Mouse (Mus musculus): ENCODE data around the gene Pak4.

Gene Pak4

DNA sequence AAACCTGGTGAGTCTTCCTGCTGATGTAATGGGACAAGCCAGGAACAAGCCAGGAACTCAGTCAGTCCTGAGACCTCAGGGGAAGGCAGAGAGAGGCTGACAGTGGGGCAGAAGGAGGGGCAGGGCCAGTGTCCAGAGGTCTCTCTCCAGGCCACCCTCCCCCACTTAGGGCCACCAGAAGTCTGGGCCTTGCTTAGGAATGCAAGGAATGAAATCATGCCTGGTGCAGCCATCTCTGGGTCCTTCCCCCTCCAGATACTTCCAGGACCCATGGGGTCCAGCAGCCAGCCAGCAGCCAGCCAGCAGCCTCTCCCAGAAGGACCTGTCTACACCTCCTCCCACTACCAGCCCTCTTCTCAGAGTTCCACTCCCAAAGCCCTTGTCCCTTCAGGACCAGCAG is 10.3 kb downstream of the Pak4 start:
- DNase-seq (ENCODE audit: extremely low spot score): peak; percentile 61

DNA sequence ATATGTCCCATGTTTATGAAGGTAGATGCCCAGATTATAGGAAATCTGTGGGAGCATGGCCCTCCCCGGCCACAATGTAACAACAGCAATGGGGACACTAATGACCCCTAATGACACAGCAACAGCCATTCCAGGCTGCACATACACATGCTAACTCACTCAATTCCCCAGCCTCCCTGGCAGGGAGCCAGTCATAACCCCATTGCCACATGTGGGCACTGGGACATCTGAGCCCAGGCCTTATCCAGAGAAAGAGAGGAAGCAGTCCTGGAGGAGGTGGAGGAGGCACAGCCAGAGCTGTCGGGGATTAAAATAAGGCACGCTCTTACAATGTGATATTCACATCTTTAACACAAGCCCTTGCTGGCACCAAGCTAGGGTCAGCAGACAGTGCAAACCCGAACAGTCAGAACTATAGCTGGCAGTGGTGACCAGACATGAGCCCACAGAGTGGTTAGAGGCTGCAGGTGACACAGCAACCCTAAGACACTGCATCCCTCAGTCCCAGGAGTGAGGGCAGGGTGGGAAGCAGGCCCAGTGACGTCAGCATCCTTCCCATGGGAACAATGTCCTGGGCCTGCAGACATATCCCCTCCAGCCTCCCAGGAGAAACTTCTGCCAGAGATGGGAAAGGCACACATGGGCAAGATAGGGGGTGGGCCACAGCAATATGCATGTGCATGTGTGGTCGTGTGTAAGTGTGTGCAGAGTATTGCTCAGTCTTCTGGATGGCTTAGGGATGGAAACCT is 11.1 kb downstream of the Pak4 start:
- DNase-seq (ENCODE audit: extremely low spot score): no peak

DNA sequence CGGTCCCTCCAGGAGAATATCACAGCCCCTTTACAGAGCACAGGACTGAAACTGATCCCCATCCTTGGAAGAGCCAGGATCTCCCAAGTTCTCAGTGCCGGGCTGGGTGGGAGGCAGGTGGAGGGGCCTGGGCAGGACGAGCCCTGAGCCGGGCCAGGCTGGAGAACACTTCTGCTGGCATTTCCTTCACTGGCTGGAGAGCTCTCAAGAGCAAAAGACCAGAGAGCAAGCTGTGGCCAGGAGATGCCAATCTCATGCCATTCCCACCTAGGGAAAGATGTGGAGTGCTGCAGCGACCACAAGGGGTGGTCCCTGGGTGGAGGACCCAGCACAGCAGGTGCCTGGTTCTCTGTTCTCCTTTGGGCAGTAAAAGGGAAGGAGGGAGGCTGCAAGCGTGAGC is 13.0 kb downstream of the Pak4 start:
- no peak for DNase-seq (ENCODE audit: extremely low spot score)

DNA sequence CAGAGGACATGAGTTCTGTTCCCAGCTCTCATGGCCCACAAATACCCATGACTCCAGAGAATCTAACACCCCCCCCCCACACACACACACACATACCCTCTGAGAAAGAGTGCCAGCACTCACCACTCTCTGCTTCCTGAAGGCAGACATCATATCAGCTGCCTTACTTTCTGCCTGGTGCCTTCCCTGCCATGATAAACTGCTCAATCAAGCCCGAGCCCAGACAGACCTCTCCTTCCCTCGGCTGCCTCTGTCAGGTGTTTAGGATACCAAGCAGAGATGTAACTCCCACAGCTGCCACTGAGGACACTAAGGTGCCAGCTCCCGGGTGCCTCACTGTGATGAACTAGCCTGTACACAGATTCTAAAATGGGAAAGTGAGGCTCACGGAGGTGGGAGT is 13.5 kb downstream of the Pak4 start:
- no peak for DNase-seq (ENCODE audit: extremely low spot score)

DNA sequence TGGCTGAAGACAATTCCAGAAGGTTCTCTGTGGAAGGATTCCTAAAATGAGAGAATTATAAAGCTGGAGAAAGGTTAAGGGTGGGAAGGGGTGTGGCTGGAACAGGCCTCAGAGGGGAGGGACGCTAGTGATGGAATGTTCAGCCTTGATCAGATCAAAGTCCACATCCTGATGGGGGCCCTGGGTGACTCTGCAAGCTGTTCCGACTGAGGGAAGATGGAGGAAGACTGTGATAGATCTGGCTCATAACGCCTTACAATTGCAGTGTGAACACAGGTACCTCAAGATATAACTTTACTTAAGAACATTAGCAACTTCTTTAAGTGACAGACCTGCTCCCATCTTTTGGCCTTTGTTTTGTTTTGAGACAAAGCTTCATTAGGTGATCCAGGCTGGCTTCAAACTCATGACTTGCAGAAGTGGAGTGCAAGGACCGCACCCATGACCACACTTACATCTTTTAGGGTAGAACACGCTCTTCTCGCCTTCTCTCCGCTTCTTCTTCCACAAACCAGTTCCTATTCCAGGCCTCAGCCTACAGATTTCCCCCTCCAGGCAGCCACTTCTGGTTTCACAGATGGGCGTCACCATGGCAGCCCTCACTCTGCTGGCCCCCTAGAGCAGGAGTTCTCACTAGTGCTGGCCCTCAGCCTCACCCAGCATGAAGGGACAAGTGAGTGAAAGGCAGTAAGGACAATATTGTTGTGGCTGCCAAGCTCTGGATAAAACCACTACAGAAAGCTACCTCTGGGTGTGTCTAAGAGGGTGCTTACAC is 14.2 kb downstream of the Pak4 start:
- no peak for DNase-seq (ENCODE audit: extremely low spot score)

DNA sequence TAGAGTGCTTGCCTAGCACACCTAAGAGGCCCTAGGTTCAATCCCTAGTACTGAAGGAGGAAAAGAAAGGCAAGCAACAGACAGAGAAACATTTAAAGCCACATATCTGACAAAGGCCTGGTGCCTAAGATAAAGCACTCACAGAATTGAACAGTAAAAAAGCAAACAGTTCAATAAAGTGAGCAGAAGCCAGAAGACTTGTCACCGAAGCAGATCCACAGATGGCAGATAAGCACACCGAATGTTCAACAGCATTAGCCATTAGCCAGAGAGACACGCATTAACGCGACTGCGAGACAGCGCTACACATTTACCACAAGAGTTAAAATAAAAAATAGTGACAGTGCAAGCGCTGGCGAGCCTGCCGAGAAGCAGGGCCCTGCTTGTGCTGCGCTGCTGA is 15.1 kb downstream of the Pak4 start:
- DNase-seq (ENCODE audit: extremely low spot score): no peak

DNA sequence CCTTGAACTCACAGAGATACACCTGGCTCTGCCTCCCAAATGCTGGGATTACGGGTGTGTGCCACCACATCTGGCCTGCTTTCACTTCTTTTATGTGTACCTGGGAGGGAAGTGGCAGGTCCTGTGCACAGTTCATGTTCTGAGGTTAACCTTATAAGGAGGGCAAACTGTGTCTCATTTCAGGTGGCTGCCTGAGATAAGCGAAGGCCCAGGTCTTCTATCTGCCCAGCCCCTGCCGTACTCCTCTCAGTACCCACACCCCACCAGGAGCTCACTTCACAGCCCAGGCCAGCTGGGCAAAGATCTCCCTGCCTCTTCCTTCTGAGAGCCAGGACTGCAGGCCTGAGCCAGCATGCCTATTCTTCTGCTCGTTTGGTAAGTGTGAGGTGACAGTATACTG is 16.3 kb downstream of the Pak4 start:
- DNase-seq (ENCODE audit: extremely low spot score): no peak

DNA sequence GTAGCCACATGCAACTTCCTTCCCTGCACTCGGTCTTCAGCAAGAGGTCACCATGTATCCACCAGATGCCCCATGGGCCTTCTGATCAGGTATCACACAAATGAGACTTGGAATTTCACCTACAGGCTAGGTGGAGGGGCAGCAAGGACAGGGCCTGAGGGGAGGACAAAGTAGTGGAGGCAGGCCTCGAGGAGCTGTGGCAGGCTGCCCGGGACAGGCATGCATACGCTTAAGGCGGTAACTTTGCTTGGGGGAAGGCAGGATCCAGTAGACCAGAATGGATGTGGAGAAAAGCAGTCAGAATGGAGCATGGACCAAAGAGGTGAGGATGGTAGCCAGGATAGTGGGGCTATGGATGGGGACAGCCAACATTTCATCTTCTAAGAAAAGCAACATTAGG is 18.2 kb downstream of the Pak4 start:
- no peak for DNase-seq (ENCODE audit: extremely low spot score)

DNA sequence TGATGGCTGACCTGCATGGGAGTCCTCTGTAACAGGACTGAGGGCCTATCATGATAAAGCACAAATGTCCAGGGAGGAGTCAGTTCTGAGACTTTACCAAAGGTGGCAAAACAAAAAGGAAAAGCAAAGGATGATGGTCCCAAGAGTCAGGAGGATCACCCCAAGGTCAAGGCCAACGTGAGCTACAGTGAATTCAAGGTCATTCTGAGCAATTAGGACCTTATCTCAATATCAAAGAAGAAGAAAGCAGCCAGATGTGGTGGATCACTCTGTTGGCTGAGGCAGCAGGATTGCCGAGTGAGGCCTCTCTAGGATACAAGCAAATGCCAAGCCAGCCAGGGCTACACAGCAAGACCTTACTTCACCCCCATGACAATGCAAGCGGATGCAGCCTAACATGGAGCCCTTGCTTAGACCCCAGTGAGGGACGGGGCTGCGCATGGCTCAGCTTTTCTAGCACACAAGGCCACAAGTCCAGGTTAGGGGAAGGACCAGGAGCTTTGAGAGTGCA is 19.4 kb downstream of the Pak4 start:
- DNase-seq (ENCODE audit: extremely low spot score): no peak

DNA sequence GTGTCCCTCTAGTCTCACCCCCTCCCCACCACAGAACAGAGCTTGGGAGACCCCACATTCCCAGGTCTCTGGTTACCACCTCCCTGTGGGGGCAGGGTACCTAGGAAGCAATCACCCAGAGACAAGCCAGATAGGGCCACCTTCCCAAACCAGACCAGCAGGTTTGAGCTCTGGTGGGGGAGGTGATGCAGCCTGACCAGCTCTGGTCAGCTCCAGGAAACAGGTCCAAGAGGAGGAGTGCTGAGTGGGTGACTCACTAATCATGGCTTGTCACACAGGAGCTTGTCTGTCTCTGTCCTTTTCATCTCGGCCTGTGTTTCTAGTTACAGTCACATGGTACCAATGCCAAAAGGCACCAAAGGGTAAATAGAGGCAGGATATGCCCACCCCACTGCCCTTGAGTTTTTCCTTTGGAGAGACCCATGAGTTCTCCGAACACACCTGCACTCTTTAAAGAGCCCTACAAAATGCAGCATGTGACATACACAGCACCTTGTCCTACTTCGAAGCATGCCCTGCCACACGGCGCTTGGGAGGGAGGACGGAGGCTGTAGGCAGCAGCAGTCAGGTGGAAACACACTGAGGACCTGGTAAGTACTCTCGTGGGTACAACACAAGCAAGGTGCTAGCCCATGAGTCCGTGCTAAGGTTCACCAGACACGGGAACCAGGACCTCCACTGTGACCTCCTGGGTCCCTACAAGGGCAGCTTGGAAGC is 20.0 kb downstream of the Pak4 start:
- DNase-seq (ENCODE audit: extremely low spot score): peak; percentile 47

DNA sequence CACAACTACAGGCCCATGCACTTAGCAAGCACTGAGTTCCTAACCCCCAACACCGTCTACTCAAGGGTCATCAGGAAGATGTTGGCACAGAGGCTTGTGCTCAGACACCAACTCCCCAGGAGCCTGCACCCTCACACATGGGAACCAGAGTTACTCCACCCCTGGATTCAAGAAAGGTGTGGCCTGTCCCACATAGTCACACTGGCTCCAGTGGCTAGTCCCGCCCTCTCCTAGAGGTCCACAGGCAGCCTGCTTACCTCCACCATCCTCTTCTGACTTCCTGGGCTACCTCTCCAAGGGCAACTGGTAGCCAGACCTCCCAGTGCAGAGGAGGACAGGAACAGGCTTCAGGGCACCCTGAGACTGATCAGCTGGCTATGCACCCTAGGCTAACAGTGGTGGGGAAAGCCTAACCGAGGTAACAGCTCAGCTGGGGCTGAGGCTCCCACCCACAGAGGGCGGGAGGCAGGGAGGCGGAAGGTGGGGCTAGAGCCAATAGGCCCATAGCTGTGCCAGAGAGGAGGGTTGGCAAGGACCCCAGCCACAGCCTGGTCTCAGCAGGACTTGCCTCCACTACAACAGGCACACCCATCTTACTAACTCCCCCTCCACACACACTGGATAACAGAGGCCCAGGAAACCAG is 21.6 kb downstream of the Pak4 start:
- DNase-seq (ENCODE audit: extremely low spot score): no peak

DNA sequence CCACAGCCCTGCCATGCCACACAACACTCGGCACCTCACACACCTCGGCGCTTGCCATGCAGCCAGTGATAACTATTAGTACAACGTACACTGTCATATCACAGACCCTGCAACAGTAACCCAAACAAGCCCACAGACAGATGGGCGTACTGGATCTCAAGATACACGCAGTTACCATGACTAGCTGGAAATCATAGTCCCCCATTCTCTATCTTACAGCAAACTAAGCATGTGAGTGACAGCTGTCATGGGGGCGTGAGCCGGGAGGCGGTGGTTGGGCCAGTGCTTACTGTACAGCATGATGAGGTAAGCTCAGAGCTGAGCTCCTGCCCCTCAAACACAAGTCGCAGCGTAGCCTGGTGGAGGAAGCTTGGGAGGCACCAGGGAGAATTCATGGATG is 22.4 kb downstream of the Pak4 start:
- DNase-seq (ENCODE audit: extremely low spot score): no peak

DNA sequence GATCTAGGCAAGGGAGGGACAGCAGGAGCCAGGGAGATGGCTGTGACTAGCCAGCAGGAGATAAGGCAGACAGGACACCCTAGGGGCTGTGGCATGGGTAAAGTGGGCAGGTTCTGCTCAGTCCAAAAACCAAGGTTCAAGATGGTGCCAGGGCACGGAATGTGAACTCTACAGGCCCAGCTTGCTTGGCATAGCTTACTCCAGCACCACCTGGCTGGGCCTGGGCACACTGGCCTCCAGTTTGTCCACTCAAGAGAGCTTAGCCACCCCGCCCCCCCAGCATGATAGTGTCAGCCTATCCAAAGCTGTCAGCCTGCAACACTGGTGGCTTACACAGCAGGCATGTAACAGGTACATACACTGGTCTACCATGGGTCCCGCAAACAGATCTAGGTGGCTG is 24.7 kb downstream of the Pak4 start:
- DNase-seq (ENCODE audit: extremely low spot score): no peak

DNA sequence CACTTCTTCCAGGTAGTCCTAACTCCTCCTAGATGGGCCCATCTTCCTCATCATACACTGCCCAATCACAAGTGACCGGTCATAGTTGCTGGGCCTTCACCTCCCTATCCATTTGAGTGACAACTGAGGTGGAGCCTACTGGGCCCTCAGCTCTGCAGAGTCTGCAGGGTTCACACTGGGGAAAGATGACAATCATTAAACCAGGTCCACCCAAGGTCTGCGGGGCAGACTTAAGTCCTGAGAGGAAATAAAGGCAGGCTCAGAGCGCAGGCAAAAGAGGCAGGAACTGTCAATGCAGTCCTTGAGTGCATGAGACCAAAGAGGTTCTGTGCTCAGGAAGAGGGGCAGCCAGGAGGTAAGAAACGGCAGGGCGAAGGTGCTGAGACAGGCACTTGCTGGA is 25.3 kb downstream of the Pak4 start:
- DNase-seq (ENCODE audit: extremely low spot score): no peak

DNA sequence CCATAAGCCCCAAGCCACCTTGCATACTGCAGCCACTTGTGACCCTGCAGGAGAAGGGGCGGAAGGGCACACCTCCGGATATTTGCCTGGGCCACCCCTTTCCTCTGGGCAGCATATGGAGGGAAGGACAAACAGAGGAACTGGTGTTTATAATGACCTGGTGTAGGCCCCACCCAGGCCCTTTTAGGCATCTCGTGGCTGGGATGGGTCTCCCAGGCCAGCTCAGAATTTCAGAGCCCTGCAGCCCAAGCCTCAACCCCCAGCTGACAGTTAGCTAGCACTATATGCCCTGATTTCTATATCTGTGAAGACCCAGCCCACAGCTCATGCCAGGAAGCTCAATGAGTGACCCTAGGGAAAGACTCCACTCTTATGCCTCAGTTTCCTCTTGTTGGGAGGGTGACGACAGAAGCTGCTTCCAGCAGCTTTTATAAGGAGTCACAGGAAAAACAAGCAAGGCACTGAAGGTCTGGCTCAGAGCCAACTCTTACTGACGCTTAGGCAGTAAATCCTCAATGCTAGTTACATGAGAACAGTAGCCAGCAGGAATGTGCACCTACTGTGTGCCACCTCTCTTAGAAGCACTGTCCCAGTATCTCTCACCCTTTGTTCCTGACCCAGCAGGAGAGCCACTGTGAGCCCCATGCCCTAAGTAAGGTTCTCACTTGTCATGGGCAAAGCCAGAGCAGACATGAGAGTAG is 26.9 kb downstream of the Pak4 start:
- DNase-seq (ENCODE audit: extremely low spot score): no peak

DNA sequence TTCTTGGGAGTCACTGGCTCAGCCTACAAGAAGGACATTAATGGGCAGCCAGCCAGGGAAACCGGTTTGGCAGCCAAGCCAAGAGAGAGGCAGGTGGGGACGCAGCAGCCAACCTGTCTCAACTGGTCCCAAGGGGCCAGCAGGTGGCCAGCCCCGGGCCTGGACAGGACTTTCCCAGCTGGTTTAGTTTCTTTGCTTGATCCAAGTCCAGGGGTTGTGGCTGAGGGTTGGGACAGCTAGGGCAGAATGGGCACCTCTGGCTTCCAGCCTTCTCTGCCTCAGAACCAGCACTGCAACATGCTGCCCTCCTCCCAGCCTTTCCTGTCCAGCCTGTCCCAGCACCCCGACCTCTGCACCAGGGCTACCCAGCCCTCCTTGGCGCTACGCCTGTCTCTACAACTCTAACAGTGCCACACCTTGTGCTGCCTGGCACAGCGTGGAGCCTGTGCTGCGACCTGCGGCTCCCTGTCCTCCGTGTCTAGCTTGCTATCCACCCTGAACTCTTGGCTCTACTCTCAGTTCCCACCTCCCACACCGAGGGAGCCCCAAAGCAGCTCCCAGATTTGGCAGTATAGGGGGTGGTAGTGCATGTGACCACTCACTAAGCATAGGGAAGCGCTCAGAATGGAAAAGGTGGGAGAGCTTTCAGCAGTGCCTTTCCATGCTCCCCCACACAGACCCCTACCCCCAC is 27.5 kb downstream of the Pak4 start:
- DNase-seq (ENCODE audit: extremely low spot score): no peak

DNA sequence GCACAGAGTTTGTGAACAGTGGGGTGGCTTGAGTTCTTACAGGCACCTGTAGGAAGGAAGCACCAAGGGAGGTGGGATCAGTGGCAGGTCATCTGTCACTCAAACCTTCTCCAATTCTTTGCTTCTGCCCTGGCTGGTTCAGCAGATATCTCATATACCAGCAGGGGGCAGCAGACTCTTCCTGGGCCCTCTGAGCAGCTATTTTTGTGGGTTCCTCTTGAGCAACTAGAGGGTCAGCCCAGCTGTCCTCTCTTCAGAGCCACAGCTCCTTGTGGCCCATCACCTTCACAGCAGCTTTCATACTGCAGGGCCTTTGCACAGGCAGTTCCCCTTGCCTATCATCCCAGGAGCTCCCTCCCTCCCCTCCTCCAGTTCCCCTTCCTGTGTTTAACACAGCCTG is 29.7 kb downstream of the Pak4 start:
- peak; percentile 63 for DNase-seq (ENCODE audit: extremely low spot score)

DNA sequence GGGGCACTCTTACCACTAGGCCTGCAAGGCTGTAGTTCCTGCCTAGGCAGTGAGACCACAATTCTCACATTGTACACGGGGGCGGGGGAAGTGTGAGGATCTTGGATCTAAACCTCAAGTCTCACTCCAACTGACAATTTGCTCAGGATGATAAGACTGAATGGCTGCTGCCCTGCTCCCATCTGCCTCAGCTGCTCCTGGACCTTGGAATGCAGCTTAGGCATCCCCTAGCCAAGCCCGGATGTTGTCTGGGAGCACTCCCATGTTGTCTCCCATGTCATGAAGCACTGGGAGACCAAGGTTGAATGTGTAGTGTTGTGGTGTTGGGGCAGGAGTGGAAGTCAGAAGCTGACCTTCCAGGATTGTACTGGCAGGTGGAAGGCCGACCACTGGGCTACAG is 30.4 kb downstream of the Pak4 start:
- no peak for DNase-seq (ENCODE audit: extremely low spot score)

DNA sequence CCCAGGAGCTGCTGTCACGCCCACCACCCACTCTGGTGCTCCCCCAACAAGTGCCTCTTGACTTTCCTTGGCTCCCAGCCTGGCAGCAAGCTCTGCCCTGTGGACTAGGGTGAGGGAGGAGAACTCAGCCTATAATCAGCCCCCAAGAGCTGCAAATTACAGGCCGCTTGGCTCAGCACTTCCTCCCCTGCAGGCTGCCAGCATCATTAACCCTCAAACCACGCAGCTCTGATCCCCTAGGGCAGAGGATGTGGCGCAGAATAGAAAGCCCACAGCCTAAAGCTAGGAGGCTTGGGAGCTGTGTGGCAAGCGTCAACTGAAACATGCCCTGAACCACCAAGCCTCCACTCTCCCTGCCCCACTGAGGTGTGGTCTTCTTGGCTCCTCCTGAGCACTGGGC is 32.6 kb downstream of the Pak4 start:
- no peak for DNase-seq (ENCODE audit: extremely low spot score)

DNA sequence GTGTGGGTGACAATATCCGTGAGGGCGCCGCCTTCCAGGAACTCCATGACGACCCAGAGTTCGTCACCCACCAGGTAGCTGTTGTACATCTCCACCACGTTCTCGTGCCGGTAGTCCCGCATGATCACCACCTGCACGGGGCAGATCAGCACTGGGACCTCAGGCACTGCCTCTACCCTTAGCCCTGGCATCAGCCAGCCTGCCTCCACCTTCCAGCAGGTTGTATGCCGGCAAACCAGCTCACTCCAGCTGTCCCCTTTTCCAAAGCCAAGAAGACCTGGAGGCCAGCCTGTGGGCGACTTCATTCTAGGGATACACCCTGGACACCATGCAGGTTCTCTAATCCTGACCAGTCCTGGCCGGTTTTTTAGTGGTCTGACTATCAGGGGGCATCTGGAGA is 35.0 kb downstream of the Pak4 start:
- no peak for DNase-seq (ENCODE audit: extremely low spot score)

DNA sequence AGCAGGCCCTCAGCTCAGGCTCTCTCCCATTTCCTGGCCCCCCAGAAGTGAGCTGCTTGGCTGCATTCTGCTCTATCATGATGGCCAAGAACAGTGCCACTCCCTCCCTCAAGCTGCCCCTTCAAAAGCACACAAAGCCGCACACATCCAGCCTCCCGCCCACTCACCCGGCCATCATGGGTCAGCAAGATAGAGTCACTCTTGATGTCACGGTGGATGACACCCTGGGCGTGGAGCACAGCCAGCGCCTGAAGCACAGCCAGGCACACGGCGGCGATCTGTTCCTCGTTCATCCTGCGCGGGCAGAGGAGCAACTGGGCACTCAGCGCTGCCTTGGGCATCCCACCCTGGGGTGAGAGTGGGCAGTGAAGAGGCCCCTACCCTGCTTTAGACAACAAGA is 35.6 kb downstream of the Pak4 start:
- no peak for DNase-seq (ENCODE audit: extremely low spot score)

Data from embryo, embryonic 9.5 days (tissue).